Mouse (Mus musculus): ENCODE measurements around the gene Olfr1322. TPM values are rescaled to one million over a fixed set of nuclear protein-coding genes. Genes with fewer than 3 reads are reported as not detected.

Olfr1322 gene
- not detected in 2 replicates for polyA plus RNA-seq (2016; fragmentation: Nextera tagmentation; extraction: Ambion mirVana)

DNA sequence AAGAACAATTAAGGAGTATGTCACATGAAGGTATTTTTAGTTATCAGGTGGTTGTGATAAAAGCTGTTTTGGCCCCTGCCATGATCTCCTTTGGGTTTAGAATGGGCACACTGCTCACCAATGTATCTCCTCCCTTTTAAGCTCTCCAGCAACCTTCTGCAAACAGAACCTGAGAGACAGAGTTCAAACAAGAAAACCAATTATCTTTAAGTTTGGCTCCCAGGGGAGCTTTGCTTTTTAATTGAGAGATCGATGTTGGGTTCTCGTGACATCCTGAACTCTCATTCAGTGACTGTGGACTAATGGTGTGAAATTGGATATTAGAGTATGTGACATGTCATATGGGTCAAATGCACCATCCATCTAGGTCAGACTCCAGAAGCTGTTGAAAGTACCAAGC is at the start of gene Olfr1322:
Olfr1322 (minus strand) TSS at position 101 of the 400 bp plus-strand sequence.
- Histone ChIP-seq H3K4me3 (no peak within 1 kb of the TSS), H3K27me3 (replicated peaks; ENCODE audit: low read depth, poor library complexity, severe bottlenecking) (no peaks in the 10 kb centered on the region), H3K27ac (replicated peaks) (no peak within 1 kb of the TSS), H3K4me1 (no peaks in the 10 kb centered on the region), H3K36me3 (replicated peaks) (no peaks in the 10 kb centered on the region), H3K9me3 (no peaks in the 10 kb centered on the region)
- no peak for DNase-seq (ENCODE audit: low spot score)
- 67% methylated on average over 2 of the region's 2 CpGs for WGBS

DNA sequence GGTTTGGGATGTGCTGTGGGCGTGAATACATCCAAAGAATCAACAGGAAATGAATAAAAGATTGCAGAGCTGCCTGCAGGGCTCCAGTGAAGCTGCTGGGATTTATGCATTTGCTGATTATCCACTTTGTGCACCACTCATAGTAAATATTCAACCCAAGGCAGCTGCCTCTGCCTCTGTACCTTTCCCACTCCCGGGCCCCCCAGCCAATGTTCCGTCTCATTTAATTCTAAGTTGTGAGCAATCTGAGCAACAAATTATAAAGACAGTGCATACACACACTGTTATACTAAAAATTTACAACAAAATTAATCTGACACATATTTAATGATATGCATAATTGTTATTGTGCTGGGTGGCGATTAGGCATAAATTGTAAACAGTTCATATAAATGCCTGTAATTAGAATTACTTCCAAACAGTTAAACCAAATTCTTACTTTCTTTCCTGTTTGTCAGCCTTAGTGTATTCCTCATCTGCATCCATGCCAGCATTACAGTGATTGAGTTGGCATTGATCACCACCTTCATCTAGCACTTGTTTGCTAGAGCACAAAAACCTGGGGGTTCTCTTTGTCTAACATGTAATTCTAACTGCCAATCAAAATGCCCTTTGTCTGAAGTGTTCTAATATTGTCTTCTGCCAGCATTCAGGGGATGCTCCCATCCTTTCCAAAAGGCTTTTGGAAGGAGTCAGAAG is 13.5 kb downstream of the Olfr1322 start:
- Histone ChIP-seq H3K27ac (replicated peaks) (no peak overlapping the region), H3K4me1 (no peaks in the 10 kb centered on the region), H3K4me3 (no peak overlapping the region), H3K36me3 (replicated peaks) (no peaks in the 10 kb centered on the region), H3K9me3 (no peaks in the 10 kb centered on the region), H3K27me3 (replicated peaks; ENCODE audit: low read depth, poor library complexity, severe bottlenecking) (no peaks in the 10 kb centered on the region)
- DNase-seq (ENCODE audit: low spot score), result no peak
- WGBS, result 82% methylated on average over 4 of the region's 4 CpGs

Other genes with a start within 250 kb of the Olfr1322 start
- not detected in 2 replicates for gene Olfr1320, start 219.2 kb downstream of the Olfr1322 start, polyA plus RNA-seq (2016; fragmentation: Nextera tagmentation; extraction: Ambion mirVana)
- not detected in 2 replicates for gene Olfr1321, start 156.4 kb downstream of the Olfr1322 start, polyA plus RNA-seq (2016; fragmentation: Nextera tagmentation; extraction: Ambion mirVana)
- gene Igsf1, start 93.7 kb downstream of the Olfr1322 start, polyA plus RNA-seq (2016; fragmentation: Nextera tagmentation; extraction: Ambion mirVana), result 3.7 and 5.3 TPM in 2 replicates
- gene Olfr1323, start 127.9 kb upstream of the Olfr1322 start, polyA plus RNA-seq (2016; fragmentation: Nextera tagmentation; extraction: Ambion mirVana), result not detected in 2 replicates

Data from embryonic facial prominence, embryonic 10.5 days (tissue).